Mouse (Mus musculus) erythroblast, embryonic 14.5 days (primary cell): ENCODE results near the gene Efhd1. TPM values are rescaled to one million over a fixed set of nuclear protein-coding genes. Genes with fewer than 3 reads are reported as not detected.

Source experiments
- H3K27me3 ChIP-seq: 2 replicates; pipeline ENCODE4 v1.6.1; 2012; ENCODE audit warnings: inconsistent platforms; ENCODE audit not compliant: control insufficient read depth
- H3K36me3 ChIP-seq: 2 replicates; pipeline ENCODE4 v1.6.1; 2012; ENCODE audit warnings: mild to moderate bottlenecking, inconsistent platforms; ENCODE audit not compliant: control insufficient read depth
- H3K4me1 ChIP-seq: 2 replicates; pipeline ENCODE4 v1.6.1; 2012; ENCODE audit warnings: inconsistent platforms; ENCODE audit not compliant: control insufficient read depth
- H3K4me3 ChIP-seq: replicated peaks from 2 replicates; pipeline ENCODE3; 2012; ENCODE audit warnings: moderate library complexity, mild to moderate bottlenecking, inconsistent platforms
- H3K9me3 ChIP-seq: 2 replicates; pipeline ENCODE4 v1.6.1; 2012; ENCODE audit warnings: low read length, inconsistent platforms, mixed read lengths; ENCODE audit not compliant: control insufficient read depth
- GATA1 ChIP-seq: IDR thresholded peaks from 2 replicates; pipeline ENCODE4 v1.6.1; 2012; ENCODE audit warnings: low read length, inconsistent platforms, mixed read lengths
- TAL1 ChIP-seq: IDR thresholded peaks from 3 replicates; pipeline ENCODE4 v1.6.1; 2012; ENCODE audit warnings: low read length, inconsistent platforms, mixed read lengths
- polyA plus RNA-seq: library from polyadenylated mRNA; stranded (reverse); fragments of >175 nt; gene quantifications from 2 replicates; pipeline ENCODE4 v1.2.3, GENCODE M21; 2012

Gene Efhd1
- polyA plus RNA-seq, 1 experiment, result not detected

DNA sequence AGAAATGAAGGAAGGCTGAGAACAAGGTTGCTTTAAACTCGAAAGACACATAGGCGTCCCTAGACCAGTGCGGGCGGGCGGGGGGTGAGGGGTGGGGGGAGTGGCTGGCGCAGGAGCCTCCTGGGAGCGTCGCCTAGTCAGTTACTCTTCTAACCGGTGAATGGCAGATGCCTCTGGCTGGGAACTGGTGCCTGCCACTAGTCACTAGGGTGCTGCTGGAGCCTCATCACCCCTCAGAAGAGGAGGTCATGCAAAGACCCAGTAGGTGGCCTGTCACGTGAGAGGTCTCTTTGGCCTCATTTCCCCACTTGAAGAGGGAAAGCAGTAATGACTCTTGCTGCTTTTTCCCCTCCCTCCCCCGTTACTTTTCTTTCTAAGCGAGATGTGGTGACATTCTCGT, 1.0 kb downstream of the Efhd1 start:
- no peaks in the 10 kb centered on the region; the same call in 1 of the 2 replicates for H3K9me3 ChIP-seq
- no peak overlapping the region for H3K4me3 ChIP-seq
- peaks cover 77% of the 10 kb centered on the region for H3K27me3 ChIP-seq
- H3K4me1 ChIP-seq, result no peaks in the 10 kb centered on the region
- H3K36me3 ChIP-seq, result no peaks in the 10 kb centered on the region
- no peak for TF ChIP-seq TAL1
- no peak for TF ChIP-seq GATA1

DNA sequence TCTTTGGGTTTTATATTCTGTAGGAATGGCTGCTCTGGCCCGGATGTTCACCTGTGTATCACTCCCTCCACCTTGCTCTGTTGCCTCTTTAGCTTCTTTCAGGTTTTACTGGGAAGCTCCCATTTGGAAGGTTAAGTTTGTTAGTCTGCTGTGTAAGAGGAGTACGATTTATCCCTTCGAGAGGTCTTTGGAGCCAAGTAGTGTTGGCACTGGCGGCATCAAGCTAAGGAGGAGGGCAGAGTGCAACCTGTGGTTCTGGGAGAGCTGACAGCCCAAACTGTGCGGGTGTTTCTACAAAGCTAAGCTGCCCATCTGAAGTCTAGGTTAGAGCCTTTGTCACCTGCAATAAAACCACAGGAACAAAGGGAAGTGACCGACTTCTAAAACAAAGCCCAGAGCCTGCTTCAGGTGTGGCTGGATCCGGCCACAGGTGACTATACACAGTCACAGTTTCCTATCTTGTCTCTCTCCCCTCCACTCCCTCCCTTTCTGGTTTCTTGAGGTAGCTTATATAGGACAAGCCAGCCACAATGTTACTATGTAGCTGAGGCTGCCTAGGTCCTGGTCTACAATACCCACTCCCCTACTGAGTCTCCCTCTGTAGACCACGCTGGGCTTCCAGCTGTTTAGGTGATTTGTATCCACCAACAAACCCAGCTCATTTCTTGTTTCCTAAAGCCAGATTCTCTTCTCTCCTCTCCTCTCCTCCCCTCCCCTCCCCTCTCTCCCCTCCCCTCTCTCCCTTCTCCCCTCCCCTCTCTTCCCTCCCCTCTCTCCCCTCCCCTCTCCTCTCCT, 2.3 kb downstream of the Efhd1 start:
- H3K27me3 ChIP-seq, result peaks cover 70% of the 10 kb centered on the region
- H3K9me3 ChIP-seq, result no peaks in the 10 kb centered on the region; the same call in 1 of the 2 replicates
- no peaks in the 10 kb centered on the region for H3K4me1 ChIP-seq
- TF ChIP-seq TAL1 (no peak), GATA1 (no peak)
- no peaks in the 10 kb centered on the region for H3K36me3 ChIP-seq
- H3K4me3 ChIP-seq, result no peak overlapping the region

DNA sequence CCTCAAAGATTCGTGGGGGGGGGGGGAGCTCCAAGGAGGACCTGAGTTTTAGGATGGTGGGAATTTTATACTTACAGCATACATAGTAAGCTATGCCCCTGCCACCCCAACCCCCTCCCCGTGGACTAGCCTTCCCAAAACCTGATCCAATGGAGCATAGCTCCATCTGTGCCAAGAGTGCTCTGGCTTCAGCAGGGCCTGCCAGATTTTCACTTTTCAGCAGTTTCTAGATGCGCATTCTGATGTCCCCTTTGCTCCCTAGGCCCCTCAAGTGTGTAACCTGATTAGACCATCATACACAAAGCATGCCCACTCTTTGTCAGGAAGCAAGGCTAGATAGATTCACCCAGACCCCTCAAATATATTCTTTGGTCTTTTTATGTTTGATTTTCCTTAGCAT, 6.0 kb downstream of the Efhd1 start:
- Histone ChIP-seq H3K4me3 (no peak overlapping the region), H3K36me3 (no peaks in the 10 kb centered on the region), H3K9me3 (no peaks in the 10 kb centered on the region), H3K27me3 (peaks cover 33% of the 10 kb centered on the region), H3K4me1 (no peaks in the 10 kb centered on the region)
- TF ChIP-seq GATA1, result no peak
- no peak for TF ChIP-seq TAL1

DNA sequence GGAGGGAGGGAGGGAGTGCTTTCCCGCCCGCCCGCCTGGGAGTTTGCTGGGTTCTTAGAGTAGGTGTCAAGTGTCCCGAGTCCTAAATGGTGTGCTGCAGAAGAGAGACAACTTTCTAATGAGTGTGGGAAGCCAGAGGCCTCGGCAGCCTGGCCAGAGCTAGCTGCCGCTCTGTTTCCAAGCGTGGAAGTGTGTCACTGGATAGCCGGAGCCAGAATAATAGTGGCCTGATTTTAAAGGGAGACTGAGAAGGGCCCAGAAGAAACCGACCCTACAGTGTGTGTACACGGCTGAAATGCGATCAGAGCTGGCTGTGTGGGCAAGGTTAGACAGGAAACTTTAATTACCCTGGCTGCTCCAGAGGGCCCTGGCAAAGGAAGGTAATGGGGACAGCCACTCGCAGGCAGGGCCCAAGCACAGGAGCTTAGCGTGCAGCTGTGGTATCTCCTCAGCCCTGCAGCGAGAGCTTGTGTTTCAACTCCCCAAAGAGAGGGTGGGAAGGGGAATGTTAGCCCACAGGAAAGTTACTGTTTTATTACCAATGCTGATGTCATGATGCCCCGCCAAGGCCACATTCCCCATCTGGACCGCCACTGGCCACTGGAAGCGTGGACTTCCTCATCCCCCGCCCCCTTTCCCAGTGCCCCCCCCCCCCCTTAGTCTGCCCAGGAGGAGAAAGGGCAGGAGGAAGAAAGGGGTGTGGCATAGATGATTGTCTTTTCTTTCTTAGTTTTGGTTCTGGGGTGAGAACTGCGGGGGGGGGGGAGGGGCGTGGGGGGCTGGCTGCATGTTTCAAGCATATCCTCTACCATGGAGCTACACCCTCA, 6.7 kb downstream of the Efhd1 start:
- no peaks in the 10 kb centered on the region for H3K4me1 ChIP-seq
- no peak overlapping the region for H3K4me3 ChIP-seq
- no peaks in the 10 kb centered on the region for H3K9me3 ChIP-seq
- TF ChIP-seq GATA1, result no peak
- TF ChIP-seq TAL1, result no peak
- peaks cover 27% of the 10 kb centered on the region for H3K27me3 ChIP-seq
- H3K36me3 ChIP-seq, result no peaks in the 10 kb centered on the region

DNA sequence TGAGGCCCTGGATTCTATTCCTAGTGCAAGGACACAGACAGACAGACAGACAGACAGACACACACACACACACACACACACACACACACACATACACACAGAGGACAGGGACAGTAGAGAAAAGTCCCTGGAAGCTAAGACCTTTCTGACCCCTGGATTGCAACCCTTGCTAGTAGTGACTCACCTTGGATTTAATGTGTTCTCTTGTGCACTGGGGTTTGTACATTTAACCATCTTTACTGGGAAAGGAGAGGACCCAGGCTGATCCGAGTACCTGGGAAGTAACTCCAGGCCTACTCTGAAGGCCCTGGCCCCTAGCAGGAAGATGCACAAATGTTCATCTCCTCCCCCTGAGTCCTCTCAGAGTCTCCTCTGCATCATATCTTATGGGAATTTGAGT, 7.4 kb downstream of the Efhd1 start:
- H3K4me3 ChIP-seq, result no peak overlapping the region
- no peaks in the 10 kb centered on the region for H3K9me3 ChIP-seq
- no peak for TF ChIP-seq TAL1
- H3K36me3 ChIP-seq, result no peaks in the 10 kb centered on the region
- peaks cover 19% of the 10 kb centered on the region for H3K27me3 ChIP-seq
- H3K4me1 ChIP-seq, result no peaks in the 10 kb centered on the region

DNA sequence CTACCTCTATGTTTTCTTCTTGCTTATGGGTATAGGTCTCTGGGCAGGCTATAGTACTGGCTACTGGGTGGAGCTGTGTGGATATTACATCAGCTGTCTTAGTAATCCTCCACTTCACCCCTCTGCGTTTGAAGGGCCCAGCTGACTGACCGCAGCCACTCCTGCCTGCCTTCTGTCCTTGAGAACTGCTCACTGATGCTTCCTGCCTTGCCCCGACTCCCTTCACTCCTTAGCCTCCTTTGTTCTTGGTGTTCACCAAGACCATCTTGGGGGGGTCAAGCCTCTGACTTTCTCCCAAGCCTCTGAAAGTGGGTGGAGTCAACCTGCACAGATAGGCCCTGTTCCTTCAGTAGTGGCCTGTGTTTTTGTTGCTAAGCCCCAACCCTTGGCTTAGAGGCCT, 8.3 kb downstream of the Efhd1 start:
- Histone ChIP-seq H3K36me3 (no peaks in the 10 kb centered on the region), H3K4me1 (no peaks in the 10 kb centered on the region), H3K27me3 (peaks cover 14% of the 10 kb centered on the region), H3K9me3 (no peaks in the 10 kb centered on the region), H3K4me3 (no peak overlapping the region)
- TF ChIP-seq TAL1 (no peak), GATA1 (no peak)

DNA sequence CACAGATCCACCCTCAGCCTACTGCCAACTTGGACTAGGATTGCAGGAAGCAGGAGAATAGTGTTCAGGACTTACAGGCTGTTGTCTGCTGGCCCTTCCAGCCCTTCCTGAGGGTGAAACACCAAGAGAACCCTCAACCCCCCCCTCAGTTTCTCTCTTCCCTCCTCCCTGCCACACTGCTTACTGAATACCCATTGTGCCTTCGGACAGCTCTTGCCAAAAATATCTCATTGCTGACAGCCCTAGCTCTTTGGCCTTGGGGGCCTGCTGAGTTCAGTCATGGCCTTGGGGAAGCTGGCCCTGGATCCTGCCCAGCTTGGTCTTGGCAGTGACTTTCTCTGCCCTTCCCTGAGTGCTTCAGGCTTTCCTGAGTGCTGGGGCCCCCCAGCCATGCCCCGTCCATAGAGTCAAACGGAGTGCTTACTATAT, 9.4 kb downstream of the Efhd1 start:
- Histone ChIP-seq H3K27me3 (peaks cover 7% of the 10 kb centered on the region), H3K4me1 (no peaks in the 10 kb centered on the region)
- TF ChIP-seq TAL1, result no peak
- no peak for TF ChIP-seq GATA1

DNA sequence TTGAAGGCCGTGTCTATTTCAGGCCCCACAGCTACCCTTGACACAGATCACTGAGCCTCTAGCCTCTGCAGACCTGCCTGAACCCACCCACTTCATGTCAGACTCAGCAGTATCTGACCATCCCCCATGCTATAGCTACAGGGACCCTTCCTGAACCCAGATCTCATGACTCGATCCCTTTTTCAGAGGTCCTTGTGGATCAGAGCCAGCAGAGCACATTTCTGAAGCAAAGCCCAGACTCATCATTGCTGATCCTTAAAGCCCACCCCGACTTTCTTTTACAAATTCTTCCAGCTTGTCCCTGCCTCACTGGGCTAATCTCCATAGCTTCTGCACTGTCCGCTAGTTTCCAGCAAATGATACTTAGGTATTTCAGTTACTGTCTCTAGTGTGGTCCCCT, 10.0 kb downstream of the Efhd1 start:
- H3K4me3 ChIP-seq, result no peak overlapping the region
- no peak for TF ChIP-seq TAL1
- TF ChIP-seq GATA1, result no peak
- H3K27me3 ChIP-seq, result peaks cover 4% of the 10 kb centered on the region
- no peaks in the 10 kb centered on the region for H3K9me3 ChIP-seq
- H3K36me3 ChIP-seq, result no peaks in the 10 kb centered on the region
- H3K4me1 ChIP-seq, result no peaks in the 10 kb centered on the region

More for the DNA sequence above, 9.4 kb downstream of the Efhd1 start:
- Histone ChIP-seq H3K9me3 (no peaks in the 10 kb centered on the region), H3K4me3 (no peak overlapping the region), H3K36me3 (no peaks in the 10 kb centered on the region)

DNA sequence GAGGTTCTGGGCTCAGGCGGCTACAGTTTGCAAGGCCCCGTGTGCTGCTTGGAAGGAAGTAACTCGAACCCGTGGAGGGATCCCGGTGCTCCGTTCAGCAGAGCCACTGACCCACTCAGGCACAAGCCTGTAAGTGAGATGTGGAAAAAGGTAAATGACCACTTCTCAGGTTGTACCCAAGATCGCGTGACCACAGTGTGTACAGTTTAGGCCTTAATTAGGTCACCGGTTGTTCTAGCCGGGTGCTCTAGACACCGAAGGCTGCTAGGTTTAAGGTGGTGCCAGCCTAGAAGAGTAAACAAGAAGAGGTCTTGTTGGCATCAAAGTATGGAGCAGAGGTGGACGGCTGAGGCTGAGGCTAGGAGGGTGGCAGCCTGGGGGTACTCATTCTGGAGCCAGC, 11.0 kb downstream of the Efhd1 start:
- Histone ChIP-seq H3K4me1 (no peaks in the 10 kb centered on the region), H3K27me3 (peaks cover 4% of the 10 kb centered on the region), H3K36me3 (no peaks in the 10 kb centered on the region), H3K4me3 (no peak overlapping the region), H3K9me3 (no peaks in the 10 kb centered on the region; the same call in 1 of the 2 replicates)
- TF ChIP-seq TAL1 (no peak), GATA1 (no peak)
